Mouse (Mus musculus): ENCODE data around the gene Shroom1.

The Shroom1 gene

GRCm38 (mm10) chr11:53507098-53507805 is 50.2 kb downstream of the Shroom1 start:
- in situ Hi-C loops (cut with MboI; ENCODE audit: low sequenced_read_pairs): no loop called here

DNA sequence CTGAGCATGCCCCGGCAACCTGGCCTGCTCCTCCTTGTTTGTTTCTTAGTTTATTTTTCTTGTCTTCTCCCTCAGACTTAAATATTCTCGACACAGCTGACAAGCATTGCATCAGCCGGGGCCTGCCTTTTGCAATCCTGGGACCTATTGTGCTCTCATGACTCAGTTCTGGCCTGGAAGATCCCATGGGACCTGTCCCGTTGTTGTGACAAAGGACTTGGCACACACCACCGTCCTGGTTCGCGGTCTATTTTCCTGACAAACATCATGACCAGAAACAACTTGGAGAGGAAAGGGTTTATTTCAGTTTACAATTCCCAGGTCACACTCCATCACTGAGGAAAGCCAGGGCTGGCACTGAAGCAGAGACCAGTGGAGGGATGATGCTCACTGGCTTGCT is 51.1 kb downstream of the Shroom1 start:
- in situ Hi-C loops (cut with MboI; ENCODE audit: low sequenced_read_pairs): no loop called here

DNA sequence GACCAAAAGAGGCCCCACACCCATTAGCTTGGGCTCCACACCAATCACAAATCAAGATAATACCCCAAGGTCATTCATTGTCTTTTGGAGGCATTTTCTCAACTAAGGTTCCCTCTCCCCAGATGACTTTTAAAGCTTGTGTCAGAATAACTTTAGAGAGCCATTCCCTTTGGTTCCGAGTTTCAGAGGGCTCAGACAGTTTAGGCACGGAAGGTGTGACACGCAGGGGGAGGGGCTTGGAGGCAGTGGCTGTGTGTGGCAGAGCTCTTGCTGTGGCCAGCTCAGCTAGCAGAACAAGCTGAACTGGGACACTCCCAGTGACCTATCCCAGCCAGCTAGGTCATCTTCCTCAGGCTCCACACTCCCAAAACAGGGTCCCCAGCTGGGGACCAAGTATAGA is 51.6 kb downstream of the Shroom1 start:
- in situ Hi-C loops (cut with MboI; ENCODE audit: low sequenced_read_pairs): no loop called here

DNA sequence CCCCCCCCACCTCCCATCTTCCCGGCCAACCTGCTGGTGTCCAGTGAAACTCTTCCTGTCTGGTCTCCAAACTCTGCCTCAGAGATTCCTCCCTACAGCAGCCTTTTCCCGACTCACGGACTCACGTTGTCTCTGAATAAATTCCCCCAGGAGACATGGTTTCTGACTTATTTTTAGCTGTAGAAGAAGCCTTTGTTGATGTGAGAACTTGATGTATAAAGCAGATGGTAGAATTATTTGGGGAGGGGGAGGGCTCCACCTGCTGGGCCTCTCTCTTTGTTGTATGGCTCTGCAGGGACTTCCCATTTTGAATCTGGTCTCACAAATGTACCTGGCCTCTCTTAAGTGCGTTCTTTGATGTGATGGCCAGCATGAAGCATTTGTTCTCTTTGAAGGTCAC is 53.3 kb downstream of the Shroom1 start:
- in situ Hi-C loops (cut with MboI; ENCODE audit: low sequenced_read_pairs): no loop called here

- in situ Hi-C loops (cut with MboI; ENCODE audit: low sequenced_read_pairs): no loop called here
These were observed 60.0 kb downstream of the Shroom1 start for GRCm38 (mm10) chr11:53516775-53517627.
